Mouse (Mus musculus): ENCODE measurements around the gene Taf10. TPM values are rescaled to one million over a fixed set of nuclear protein-coding genes. Genes with fewer than 3 reads are reported as not detected.
A peak's percentile ranks its signal among the peaks of the same experiment; 100 is the strongest.
"Not testable (repeated sequence)": the region's sequence is repeated elsewhere in the genome, so short reads cannot be mapped to it uniquely, and the experiment has no call there.

The Taf10 gene
- total RNA-seq, 4 experiments from 2014 or later: 89.4 to 106 (median 97.8) TPM

- peak in 1 of 2 experiments; percentile 2 for DNase-seq (ENCODE audit: low spot score in 2 of 2)
These were observed 9.1 kb upstream of the Taf10 start for GRCm38 (mm10) chr7:105753281-105753680.

GRCm38 (mm10) chr7:105752716-105753115 is 8.6 kb upstream of the Taf10 start:
- no peak for DNase-seq (ENCODE audit: low spot score in 2 of 2)

GRCm38 (mm10) chr7:105751491-105752433 is 7.6 kb upstream of the Taf10 start, which contains the start of gene Tpp1:
TSS of gene Tpp1 (minus strand) at chr7:105752235.
- peak; percentile 87 to 88 for DNase-seq (ENCODE audit: low spot score in 2 of 2)

GRCm38 (mm10) chr7:105747776-105748175 is 3.6 kb upstream of the Taf10 start:
- no peak for DNase-seq (ENCODE audit: low spot score in 2 of 2)

GRCm38 (mm10) chr7:105743246-105743925 is 775 bp downstream of the Taf10 start:
- not testable (repeated sequence) for DNase-seq (ENCODE audit: low spot score in 2 of 2)

GRCm38 (mm10) chr7:105742539-105743215 is 1.5 kb downstream of the Taf10 start:
- DNase-seq (ENCODE audit: low spot score in 2 of 2): not testable (repeated sequence)

- DNase-seq (ENCODE audit: low spot score in 2 of 2): no peak
These were observed 2.2 kb downstream of the Taf10 start for GRCm38 (mm10) chr7:105741978-105742377.

GRCm38 (mm10) chr7:105740851-105741250 is 3.3 kb downstream of the Taf10 start:
- no peak for DNase-seq (ENCODE audit: low spot score in 2 of 2)

- DNase-seq (ENCODE audit: low spot score in 2 of 2): no peak
These were observed 3.9 kb downstream of the Taf10 start for GRCm38 (mm10) chr7:105740089-105740795.

GRCm38 (mm10) chr7:105738948-105739347 is 5.2 kb downstream of the Taf10 start:
- peak in 1 of 2 experiments; percentile 41 for DNase-seq (ENCODE audit: low spot score in 2 of 2)

GRCm38 (mm10) chr7:105738286-105738685 is 5.9 kb downstream of the Taf10 start:
- DNase-seq (ENCODE audit: low spot score in 2 of 2): no peak

- no peak for DNase-seq (ENCODE audit: low spot score in 2 of 2)
These were observed 6.5 kb downstream of the Taf10 start for GRCm38 (mm10) chr7:105737648-105738047.

- peak in 1 of 2 experiments; percentile 23 for DNase-seq (ENCODE audit: low spot score in 2 of 2)
These were observed 7.1 kb downstream of the Taf10 start, which contains the start of gene Rrp8 for GRCm38 (mm10) chr7:105736911-105737521. TSS of gene Rrp8 (minus strand) at chr7:105737385.

- peak; percentile 93 for DNase-seq (ENCODE audit: low spot score in 2 of 2)
These were observed 7.8 kb downstream of the Taf10 start, which contains the start of gene Ilk for GRCm38 (mm10) chr7:105736264-105736901. TSS of gene Ilk (plus strand) at chr7:105736592.

- DNase-seq (ENCODE audit: low spot score in 2 of 2): not testable (repeated sequence)
These were observed 8.7 kb downstream of the Taf10 start for GRCm38 (mm10) chr7:105735464-105735863.

- no peak for DNase-seq (ENCODE audit: low spot score in 2 of 2)
These were observed 9.3 kb downstream of the Taf10 start for GRCm38 (mm10) chr7:105734826-105735225.

- DNase-seq (ENCODE audit: low spot score in 2 of 2): no peak
These were observed 10.3 kb downstream of the Taf10 start for GRCm38 (mm10) chr7:105733836-105734235.

GRCm38 (mm10) chr7:105728701-105729428 is 15.3 kb downstream of the Taf10 start:
- no peak for DNase-seq (ENCODE audit: low spot score in 2 of 2)

- DNase-seq (ENCODE audit: low spot score in 2 of 2): no peak
These were observed 17.2 kb downstream of the Taf10 start for GRCm38 (mm10) chr7:105726980-105727325.
